Mouse (Mus musculus) forebrain, embryonic 12.5 days (tissue): ENCODE data around the gene Zfp65. TPM values are rescaled to one million over a fixed set of nuclear protein-coding genes. Genes with fewer than 3 reads are reported as not detected.
A peak's percentile ranks its signal among the peaks of the same experiment; 100 is the strongest.
"Not testable (repeated sequence)": the region's sequence is repeated elsewhere in the genome, so short reads cannot be mapped to it uniquely, and the experiment has no call there.

Experiments
- ATAC-seq: fragments of 200-750 bp; cut with Nextera tagmentation; 2 replicates; pipeline ENCODE4 v1.8.0; 2017; ENCODE audit warnings: moderate TSS enrichment; ENCODE audit not compliant: low FRiP score
- H3K27ac ChIP-seq: fragments of 300-500 bp; sonication (generic); 2 replicates; pipeline ENCODE4 v1.5.1; 2016; ENCODE audit warnings: mild to moderate bottlenecking
- H3K27me3 ChIP-seq: fragments of 300-500 bp; sonication (generic); 2 replicates; pipeline ENCODE4 v1.6.1; 2016; ENCODE audit warnings: mild to moderate bottlenecking
- H3K36me3 ChIP-seq: fragments of 300-500 bp; sonication (generic); replicated peaks from 2 replicates; pipeline ENCODE4 v1.6.1; 2016; ENCODE audit warnings: mild to moderate bottlenecking
- H3K4me1 ChIP-seq: fragments of 300-500 bp; sonication (generic); 2 replicates; pipeline ENCODE4 v1.6.1; 2016
- H3K4me2 ChIP-seq: fragments of 300-500 bp; sonication (generic); 2 replicates; pipeline ENCODE4 v1.6.1; 2016; ENCODE audit warnings: mild to moderate bottlenecking, moderate library complexity
- H3K4me3 ChIP-seq: fragments of 300-500 bp; sonication (generic); replicated peaks from 2 replicates; pipeline ENCODE4 v1.5.1; 2016; ENCODE audit warnings: mild to moderate bottlenecking
- H3K9ac ChIP-seq: fragments of 300-500 bp; sonication (generic); 2 replicates; pipeline ENCODE4 v1.6.1; 2016; ENCODE audit warnings: mild to moderate bottlenecking
- H3K9me3 ChIP-seq: fragments of 300-500 bp; sonication (generic); 2 replicates; pipeline ENCODE4 v1.6.1; 2016
- WGBS: fragments of 180-500 bp; shearing (Covaris S2); methylation state at CpG from one replicate; pipeline ENCODE4 v1.1.7; 2016; 5-methylcytosine and 5-hydroxymethylcytosine counted together
- polyA plus RNA-seq: library from polyadenylated mRNA; unstranded; fragments of >200 nt; fragmentation: Nextera tagmentation; extraction: Ambion mirVana; gene quantifications from 2 replicates; pipeline ENCODE4 v1.2.1, GENCODE M21; 2016

The Zfp65 gene
- 9.3 and 9.6 TPM in 2 replicates for polyA plus RNA-seq

DNA sequence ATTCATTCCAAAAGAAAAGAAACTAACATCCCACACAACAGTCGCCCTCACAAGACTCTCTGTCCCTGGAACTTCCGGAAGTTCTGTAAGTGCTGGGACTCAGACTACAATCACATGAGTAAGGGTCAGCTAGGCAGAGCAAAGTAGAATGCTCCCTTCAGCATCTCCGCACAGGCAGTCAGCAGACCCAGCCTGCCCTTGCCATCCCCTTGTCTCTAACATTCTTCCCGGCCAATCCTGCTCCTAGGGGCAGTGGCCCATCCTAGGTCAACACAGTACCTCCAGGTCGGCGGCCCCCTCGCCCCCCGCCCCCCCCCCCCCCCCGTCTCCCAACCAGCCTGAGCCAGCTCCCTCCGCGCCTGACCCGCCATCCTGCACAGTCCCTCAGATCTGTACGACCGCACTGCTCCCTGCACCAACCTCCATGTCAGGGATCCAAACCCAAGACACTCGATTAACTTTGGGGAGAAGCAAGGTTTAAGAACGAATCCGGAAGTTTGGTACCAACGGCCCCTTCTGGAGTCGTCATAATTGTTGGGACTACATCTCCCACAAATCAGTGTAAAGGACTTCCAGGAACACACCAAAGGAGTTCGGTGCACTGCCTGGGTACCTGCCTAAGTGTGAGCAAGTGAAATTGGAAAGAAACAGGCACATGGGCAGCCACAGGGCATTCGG, at the start of gene Zfp65:
Gene Zfp65, minus strand, starts transcription at position 533 of the 678 bp plus-strand sequence.
- no peak within 1 kb of the TSS for H3K27ac ChIP-seq
- 1% methylated on average over 18 of the region's 21 CpGs for WGBS

DNA sequence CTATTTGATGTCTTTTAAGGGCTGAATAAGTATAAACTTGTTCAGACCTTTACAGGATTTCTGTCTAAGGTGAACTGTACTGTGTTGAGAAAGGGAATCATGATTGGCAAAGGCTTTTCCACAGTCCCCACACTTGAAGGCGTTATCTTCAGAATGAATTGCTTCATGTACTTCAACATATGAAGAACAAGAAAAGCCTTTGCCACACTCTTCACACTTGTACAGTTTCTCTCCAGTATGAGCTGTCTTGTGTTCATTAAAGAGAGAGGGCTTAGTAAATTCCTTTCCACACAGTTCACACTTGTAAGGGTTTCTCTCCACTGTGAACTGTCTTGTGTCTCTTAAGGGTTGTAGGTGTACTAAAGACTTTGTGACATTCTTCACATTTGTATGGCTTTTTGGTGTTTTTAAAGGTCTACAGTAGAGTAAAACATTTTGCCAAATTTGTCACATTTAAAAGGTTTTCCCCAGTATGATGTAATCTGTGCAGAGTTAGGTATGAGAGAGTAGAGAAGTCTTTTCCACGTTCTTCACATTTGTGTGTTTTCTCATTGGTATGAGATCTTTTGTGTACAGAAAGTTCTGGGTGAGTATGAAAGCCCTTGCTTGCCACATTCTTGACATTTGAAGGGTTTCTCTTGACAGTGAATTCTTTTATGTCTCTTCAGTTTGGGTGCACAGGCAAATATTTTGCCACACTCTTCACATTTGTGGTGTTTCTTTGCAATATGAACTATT, 34.2 kb upstream of the Zfp65 start:
- no peak overlapping the region for H3K9ac ChIP-seq
- WGBS, result 82% methylated on average over 2 of the region's 2 CpGs
- no peak overlapping the region for H3K4me3 ChIP-seq
- H3K9me3 ChIP-seq, result no peaks in the 10 kb centered on the region
- ATAC-seq, result no peak
- H3K27me3 ChIP-seq, result no peaks in the 10 kb centered on the region
- H3K4me2 ChIP-seq, result no peak overlapping the region
- H3K27ac ChIP-seq, result no peak overlapping the region
- no peaks in the 10 kb centered on the region for H3K36me3 ChIP-seq
- no peaks in the 10 kb centered on the region for H3K4me1 ChIP-seq

More for the DNA sequence above, at the start of gene Zfp65:
- Histone ChIP-seq H3K4me1 (0 out of 2 replicates have a peak, but pooled peaks cover 5% of the 10 kb centered on the region), H3K9me3 (0 out of 2 replicates have a peak, but pooled peaks cover 3% of the 10 kb centered on the region), H3K9ac (peak within 1 kb of the TSS; percentile 74), H3K4me3 (peak within 1 kb of the TSS; percentile 61), H3K4me2 (peak within 1 kb of the TSS; percentile 67), H3K36me3 (no peaks in the 10 kb centered on the region), H3K27me3 (no peaks in the 10 kb centered on the region)
- peak; percentile 78 for ATAC-seq

DNA sequence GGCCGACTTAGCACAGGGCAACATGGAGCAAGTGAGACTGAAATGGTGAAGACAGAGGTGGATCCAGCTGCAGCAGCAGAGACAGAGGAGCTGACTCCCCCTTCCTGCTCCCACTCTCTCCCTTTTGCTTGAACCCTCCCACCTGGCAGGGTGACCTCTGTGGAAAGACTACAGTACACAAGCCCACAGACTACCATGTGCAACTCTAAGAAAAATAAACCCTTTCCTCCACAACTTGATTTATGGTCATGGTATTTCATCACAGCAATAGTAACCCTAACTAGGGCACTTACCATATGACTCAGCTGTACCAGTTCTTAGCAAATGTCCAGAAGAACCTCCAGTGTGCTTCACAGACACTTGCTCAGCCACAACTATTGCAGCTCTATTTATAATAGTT, 31.0 kb upstream of the Zfp65 start:
- Histone ChIP-seq H3K4me2 (no peak overlapping the region), H3K27me3 (no peaks in the 10 kb centered on the region), H3K9ac (no peak overlapping the region), H3K4me1 (no peaks in the 10 kb centered on the region), H3K4me3 (no peak overlapping the region), H3K27ac (no peak overlapping the region), H3K9me3 (no peaks in the 10 kb centered on the region), H3K36me3 (no peaks in the 10 kb centered on the region)
- ATAC-seq, result no peak
- WGBS, result 64% methylated on average over 1 of the region's 1 CpGs

DNA sequence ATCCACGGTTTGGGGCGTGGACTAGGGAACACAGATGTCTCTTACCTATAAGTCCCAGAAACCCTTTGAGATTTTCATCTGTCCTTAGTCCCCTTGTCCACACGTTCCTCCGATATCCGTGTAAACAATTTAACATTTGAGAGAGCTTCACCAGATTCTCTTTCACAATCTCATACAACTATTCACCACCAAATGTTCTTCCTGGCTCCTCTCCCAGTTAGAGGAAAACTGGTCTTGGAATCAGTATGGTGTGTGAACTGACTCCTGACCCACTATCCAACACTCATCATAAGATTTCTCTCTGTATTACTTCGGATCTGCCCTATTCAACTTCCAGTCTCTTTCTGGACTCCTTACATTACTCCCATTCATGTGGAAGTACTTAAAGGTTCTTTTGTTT, 26.8 kb upstream of the Zfp65 start:
- Histone ChIP-seq H3K36me3 (peaks cover 8% of the 10 kb centered on the region), H3K9me3 (no peaks in the 10 kb centered on the region), H3K4me1 (peaks cover 4% of the 10 kb centered on the region; the same call in 1 of the 2 replicates), H3K27ac (no peak overlapping the region), H3K9ac (no peak overlapping the region), H3K27me3 (no peaks in the 10 kb centered on the region), H3K4me3 (no peak overlapping the region), H3K4me2 (no peak overlapping the region; the same call in 1 of the 2 replicates)
- WGBS, result 82% methylated on average over 6 of the region's 6 CpGs
- ATAC-seq, result no peak

DNA sequence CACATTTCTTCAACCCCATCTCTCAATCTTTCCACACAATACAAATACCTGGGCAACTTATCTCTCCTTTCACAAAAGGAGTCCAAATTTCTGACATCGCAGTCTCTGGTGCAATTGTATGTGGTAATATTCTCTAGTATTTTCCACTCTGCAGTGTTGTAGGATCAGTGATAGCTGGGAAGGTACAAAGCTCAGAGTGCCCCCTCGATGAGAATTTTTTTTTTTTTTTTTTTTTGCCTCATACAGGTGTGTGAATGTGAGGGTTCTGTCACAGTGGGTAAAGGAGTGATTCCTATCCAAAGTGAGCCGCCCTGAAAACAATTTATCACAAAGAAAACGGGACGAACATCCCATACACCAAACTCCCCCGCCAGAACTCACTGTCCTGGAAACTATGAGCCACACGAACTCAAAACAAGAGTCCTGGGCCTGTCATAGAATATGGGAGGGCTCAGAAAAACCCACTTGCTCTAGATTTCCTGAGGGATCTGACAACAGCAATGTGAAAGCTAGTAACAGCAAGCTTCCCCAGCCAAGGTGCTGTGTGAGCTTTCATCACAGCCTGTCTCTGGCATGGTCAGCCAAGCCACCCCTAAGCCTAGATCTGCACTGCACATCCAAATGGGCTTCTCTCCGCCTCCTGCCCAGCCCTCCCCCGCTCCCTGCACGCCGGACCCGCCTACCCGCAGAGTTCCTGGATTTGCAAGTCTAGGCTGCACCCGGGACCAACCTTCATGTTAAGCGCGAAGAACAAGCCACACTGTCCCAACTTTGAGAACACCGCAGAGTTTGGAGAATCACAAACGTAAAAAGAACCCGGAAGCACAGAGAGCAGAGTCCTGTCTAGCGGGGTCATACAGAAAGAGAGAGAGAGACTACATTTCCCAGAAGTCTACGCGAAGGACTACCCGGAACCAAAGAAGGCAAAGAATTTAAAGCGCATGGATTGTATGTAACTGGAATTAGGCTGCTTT, 25.6 kb upstream of the Zfp65 start, which contains the start of gene Zfp85:
Gene Zfp85, minus strand, starts transcription at position 896 of the 974 bp plus-strand sequence.
- H3K27ac ChIP-seq, result 0 out of 2 replicates have a peak within 1 kb of the TSS, but pooled peaks have one; percentile 42
- peaks cover 11% of the 10 kb centered on the region for H3K36me3 ChIP-seq
- H3K4me3 ChIP-seq, result peak within 1 kb of the TSS; percentile 66
- H3K9me3 ChIP-seq, result no peaks in the 10 kb centered on the region
- peaks cover 4% of the 10 kb centered on the region; the same call in 1 of the 2 replicates for H3K4me1 ChIP-seq
- H3K4me2 ChIP-seq, result peak within 1 kb of the TSS; percentile 55
- ATAC-seq, result peak; percentile 95
- H3K9ac ChIP-seq, result peak within 1 kb of the TSS; percentile 63
- WGBS, result 8% methylated on average over 24 of the region's 24 CpGs
- no peaks in the 10 kb centered on the region for H3K27me3 ChIP-seq

DNA sequence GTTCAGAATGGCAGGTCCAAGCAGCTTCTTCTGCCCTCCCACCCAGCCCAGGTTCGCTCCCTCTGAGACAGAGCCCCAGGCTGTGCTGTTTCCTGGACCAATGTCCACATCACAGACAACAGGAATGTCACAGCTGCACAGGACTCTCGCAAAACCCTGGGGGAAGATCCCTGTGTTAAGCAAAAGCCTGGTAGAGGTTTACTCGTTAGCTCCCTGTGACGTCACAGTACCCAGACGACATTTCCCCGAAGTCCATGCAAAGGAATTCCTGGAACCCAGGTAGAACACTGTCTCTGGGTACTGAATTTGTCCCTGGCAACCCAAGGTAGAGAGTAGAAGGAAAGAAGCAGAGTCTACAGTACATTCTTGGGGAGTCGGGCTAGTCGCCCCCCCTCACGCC, 14.9 kb upstream of the Zfp65 start:
- 92% methylated on average over 9 of the region's 9 CpGs for WGBS
- H3K27ac ChIP-seq, result no peak overlapping the region

DNA sequence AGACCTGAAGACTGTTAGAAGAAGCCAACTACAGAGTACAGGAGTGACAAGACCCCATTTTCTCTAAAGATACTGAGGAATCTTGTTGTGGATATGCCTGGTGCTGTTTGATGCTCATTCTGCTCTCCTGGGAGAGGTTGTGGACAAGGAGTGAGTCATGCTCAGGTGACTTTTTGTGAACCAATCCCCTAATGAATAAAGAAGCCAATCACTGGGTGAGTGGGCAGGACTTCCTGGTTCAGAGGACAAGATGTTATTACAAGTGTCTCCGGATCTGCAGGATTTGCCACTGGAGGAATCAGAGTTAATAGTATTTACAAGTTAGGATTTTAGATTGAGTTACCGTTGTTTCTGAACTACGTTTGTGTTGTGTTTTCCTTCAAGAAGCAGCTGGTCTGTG, 14.0 kb upstream of the Zfp65 start:
- Histone ChIP-seq H3K27ac (no peak overlapping the region), H3K27me3 (no peaks in the 10 kb centered on the region), H3K4me2 (no peak overlapping the region), H3K9me3 (0 out of 2 replicates have a peak, but pooled peaks cover 1% of the 10 kb centered on the region), H3K9ac (no peak overlapping the region), H3K36me3 (peaks cover 1% of the 10 kb centered on the region), H3K4me1 (no peaks in the 10 kb centered on the region), H3K4me3 (no peak overlapping the region)
- 89% methylated on average over 3 of the region's 3 CpGs for WGBS
- no peak for ATAC-seq

More for the DNA sequence above, 14.9 kb upstream of the Zfp65 start:
- H3K27me3 ChIP-seq, result no peaks in the 10 kb centered on the region
- H3K4me2 ChIP-seq, result no peak overlapping the region
- 0 out of 2 replicates have a peak, but pooled peaks cover 9% of the 10 kb centered on the region for H3K9me3 ChIP-seq
- H3K36me3 ChIP-seq, result peaks cover 11% of the 10 kb centered on the region
- H3K4me1 ChIP-seq, result no peaks in the 10 kb centered on the region
- H3K4me3 ChIP-seq, result no peak overlapping the region
- no peak for ATAC-seq
- H3K9ac ChIP-seq, result no peak overlapping the region

DNA sequence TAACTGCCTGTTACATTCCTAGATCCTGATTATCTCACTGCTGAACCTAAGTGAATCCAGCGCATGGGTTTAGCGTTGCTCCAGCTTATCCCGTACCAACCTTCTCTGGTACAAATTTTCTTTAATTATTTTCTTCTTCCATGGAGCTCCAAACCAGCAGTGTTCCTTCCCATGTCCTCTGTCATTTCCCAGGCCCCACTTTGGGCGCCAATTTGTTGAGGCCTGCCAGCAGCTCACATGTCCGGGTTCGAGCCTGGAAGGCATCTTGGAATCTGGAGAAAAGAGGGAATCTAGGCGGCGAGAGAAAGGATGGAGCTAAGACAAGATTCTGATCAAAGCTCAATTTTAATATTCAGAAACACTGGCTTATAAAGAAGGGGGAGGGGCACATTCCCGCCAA, 5.4 kb upstream of the Zfp65 start:
- not testable (repeated sequence) for H3K36me3 ChIP-seq, H3K4me1 ChIP-seq, H3K27me3 ChIP-seq, H3K9ac ChIP-seq, H3K4me2 ChIP-seq, H3K4me3 ChIP-seq, ATAC-seq, H3K27ac ChIP-seq
- 94% methylated on average over 9 of the region's 9 CpGs for WGBS
- H3K9me3 ChIP-seq, result peaks cover 13% of the 10 kb centered on the region; the same call in 1 of the 2 replicates

DNA sequence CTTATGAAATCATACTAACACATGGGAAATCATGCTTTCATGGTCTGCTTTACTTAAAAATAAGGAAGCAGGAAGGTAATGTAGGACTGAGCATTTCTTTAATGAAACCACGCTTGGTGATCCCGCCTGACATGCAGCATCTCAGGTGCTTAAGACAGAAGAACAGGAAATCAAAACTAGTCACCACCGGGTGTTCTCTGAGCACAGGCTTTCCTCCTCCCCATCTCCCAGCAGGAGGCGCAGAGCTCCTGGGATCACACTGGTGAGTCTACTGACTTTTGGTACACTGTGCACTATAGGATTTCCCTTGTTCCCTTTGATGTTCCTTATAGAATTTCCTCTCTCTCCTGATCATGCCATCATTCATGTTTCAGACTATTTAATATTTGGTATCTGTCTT, 468 bp upstream of the Zfp65 start:
- H3K4me2 ChIP-seq, result peak overlapping the region; percentile 67
- H3K36me3 ChIP-seq, H3K27me3 ChIP-seq, H3K9me3 ChIP-seq, H3K4me1 ChIP-seq, H3K27ac ChIP-seq: not testable (repeated sequence)
- WGBS, result 40% methylated on average over 4 of the region's 4 CpGs
- peak; percentile 37 for ATAC-seq
- H3K9ac ChIP-seq, result peak overlapping the region; percentile 74
- peak overlapping the region; percentile 61 for H3K4me3 ChIP-seq

DNA sequence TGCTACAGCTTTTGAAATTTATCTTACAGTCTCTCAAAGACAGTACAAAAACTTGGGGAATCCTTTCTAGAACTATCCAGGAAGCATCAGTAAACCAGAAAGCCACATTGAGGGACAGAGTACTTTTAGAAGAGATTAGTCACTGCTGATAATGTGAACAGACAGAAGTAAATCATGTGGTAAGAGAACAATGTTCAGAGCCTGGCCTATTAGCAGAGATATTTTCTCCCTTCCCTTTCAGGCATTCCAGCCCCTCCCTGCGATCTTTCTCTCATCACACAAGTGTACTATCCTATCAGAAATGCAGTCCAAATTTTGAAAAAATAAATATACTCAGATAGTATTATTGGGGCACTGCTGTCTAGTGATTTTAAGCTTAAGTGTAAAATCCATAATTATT, 867 bp downstream of the Zfp65 start:
- Histone ChIP-seq H3K9ac (no peak overlapping the region), H3K27ac (no peak overlapping the region), H3K36me3 (no peaks in the 10 kb centered on the region), H3K4me3 (no peak overlapping the region), H3K9me3 (no peaks in the 10 kb centered on the region), H3K4me1 (peaks cover 9% of the 10 kb centered on the region), H3K4me2 (peak overlapping the region; percentile 67), H3K27me3 (no peaks in the 10 kb centered on the region)
- WGBS, result 75% methylated on average over 1 of the region's 1 CpGs
- no peak for ATAC-seq

DNA sequence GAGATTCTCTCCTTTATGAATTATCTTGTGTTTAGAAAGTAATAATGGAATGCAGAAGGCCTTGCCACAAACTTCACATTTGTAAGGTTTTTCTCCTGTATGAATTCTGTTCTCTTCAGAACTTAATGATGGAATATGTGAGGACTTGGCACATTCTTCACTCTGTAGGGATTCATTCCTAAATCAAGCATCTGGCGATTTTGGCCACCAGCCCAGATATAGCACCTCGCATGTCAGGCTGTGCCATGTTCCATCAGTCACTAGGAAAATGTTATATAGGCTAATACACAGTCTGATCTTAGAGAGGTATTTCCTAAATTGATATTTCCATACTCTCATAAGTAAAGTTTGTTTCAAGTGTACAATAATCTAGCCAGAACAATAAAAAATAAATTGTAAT, 3.6 kb downstream of the Zfp65 start:
- H3K4me1 ChIP-seq, result peaks cover 12% of the 10 kb centered on the region
- not testable (repeated sequence) for H3K36me3 ChIP-seq, H3K4me3 ChIP-seq, H3K27ac ChIP-seq, H3K27me3 ChIP-seq, H3K9ac ChIP-seq, H3K4me2 ChIP-seq, ATAC-seq, H3K9me3 ChIP-seq
- WGBS, result 76% methylated on average over 2 of the region's 2 CpGs
